Mouse (Mus musculus) thymus, postnatal 0 days (tissue): ENCODE measurements around the gene Rps6ka2. TPM values are rescaled to one million over a fixed set of nuclear protein-coding genes. Genes with fewer than 3 reads are reported as not detected.
"Not testable (repeated sequence)": the region's sequence is repeated elsewhere in the genome, so short reads cannot be mapped to it uniquely, and the experiment has no call there.

Source experiments
- DNase-seq: peaks from one replicate; pipeline ENCODE4 v3.0.0-alpha.2; 2015; ENCODE audit warnings: low spot score
- polyA plus RNA-seq: library from polyadenylated mRNA; unstranded; fragments of >200 nt; fragmentation: Nextera tagmentation; extraction: Ambion mirVana; gene quantifications from 2 replicates; pipeline ENCODE4 v1.2.1, GENCODE M21; 2015

Rps6ka2 gene
- polyA plus RNA-seq: 1.5 and 2.1 TPM in 2 replicates

DNA sequence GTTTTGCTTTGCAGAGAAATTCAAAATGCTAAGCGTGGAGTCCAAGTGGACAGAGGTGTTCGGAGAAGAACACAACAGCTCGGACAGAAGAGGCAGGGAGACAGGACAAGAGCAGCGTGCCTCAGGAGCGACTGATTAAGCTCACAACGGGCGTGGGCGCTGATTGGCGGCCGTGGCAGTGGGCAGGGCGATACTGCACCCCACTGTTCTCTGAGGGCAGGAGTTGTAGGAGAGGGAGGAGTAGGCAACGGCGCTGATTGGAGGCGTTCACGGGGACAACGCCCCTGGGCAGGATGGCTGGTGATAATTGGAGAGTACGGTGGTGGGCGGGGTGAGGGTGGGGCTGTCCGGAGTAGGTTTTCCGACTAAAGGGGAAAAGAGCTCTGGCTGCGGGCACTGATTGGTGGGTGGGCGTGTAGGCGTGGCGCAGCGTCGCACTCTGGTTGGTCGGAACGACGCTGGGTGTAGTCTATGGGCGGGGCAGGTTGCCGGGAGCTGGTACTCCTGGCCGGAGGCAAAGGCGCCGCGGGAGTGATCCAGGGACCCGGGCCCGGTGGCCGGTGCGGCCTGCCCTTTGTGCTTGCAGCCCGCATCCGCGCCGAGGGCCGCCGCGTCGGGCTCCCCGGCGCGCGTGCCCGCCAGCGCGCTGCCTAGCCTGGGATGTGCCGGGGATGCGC is at the start of gene Rps6ka2:
Gene Rps6ka2, plus strand, starts transcription at position 489 of the 677 bp plus-strand sequence.
- DNase-seq: peak; percentile 97

DNA sequence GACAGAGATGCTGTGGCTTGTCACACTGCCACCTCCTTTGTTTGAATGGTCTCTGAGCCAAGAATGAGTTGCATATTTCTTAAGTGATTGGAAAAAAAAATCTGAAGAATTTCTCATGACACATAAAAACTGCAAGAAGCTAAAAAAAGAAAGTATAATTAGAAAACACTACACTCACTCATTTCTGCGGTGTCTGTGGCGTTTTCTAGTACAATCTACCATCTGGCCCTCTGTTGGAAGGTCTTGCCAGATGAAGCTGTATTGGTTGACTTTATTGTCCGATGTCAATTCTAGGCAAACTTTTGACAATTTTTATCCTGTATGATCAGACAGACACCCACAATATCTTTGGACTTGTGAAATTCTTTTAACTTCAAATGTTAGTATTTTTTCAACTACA is 49.1 kb upstream of the Rps6ka2 start:
- not testable (repeated sequence) for DNase-seq

GRCm38 (mm10) chr17:7122554-7122953 is 47.4 kb upstream of the Rps6ka2 start:
- DNase-seq: not testable (repeated sequence)

- not testable (repeated sequence) for DNase-seq
Observed at GRCm38 (mm10) chr17:7126475-7126874, 43.4 kb upstream of the Rps6ka2 start.

GRCm38 (mm10) chr17:7134002-7134401 is 35.9 kb upstream of the Rps6ka2 start:
- not testable (repeated sequence) for DNase-seq

GRCm38 (mm10) chr17:7135277-7135676 is 34.6 kb upstream of the Rps6ka2 start:
- not testable (repeated sequence) for DNase-seq

DNA sequence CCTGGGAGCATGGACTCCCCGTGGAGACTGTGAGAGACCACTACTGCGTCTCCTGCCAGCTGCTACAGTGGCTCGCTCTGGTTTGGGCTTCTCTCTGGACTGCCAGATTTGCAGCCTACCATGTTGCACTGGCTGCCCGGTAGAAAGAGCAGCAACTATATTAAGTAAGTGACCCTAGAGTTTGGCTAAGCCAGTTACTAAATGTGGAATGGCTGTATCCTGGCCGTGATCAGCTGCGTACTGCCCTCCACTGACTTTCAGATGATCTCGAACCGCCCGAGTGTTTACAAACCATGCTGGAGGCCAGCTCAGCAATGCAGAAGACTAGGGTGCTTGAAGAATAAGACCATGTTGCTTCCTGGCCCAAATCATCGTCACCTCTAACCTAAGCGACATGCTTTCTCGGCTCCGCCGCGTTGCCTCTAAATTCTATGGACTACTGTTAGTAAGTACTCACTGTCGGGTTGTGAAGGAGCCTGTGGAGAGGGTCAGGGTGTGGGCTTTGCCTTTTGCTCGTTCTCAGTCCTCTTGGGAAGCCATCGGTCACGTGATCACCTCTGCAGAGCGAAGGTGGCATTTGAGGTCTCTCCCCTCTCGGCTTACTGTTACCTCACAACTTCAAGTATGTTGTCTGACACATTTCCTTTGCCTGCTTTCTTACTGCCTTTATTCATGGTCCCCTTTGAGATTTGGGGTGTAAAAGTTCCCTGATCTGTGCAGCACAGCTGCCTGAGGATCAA is 31.6 kb upstream of the Rps6ka2 start:
- DNase-seq: no peak

GRCm38 (mm10) chr17:7140399-7141174 is 29.3 kb upstream of the Rps6ka2 start:
- no peak for DNase-seq

DNA sequence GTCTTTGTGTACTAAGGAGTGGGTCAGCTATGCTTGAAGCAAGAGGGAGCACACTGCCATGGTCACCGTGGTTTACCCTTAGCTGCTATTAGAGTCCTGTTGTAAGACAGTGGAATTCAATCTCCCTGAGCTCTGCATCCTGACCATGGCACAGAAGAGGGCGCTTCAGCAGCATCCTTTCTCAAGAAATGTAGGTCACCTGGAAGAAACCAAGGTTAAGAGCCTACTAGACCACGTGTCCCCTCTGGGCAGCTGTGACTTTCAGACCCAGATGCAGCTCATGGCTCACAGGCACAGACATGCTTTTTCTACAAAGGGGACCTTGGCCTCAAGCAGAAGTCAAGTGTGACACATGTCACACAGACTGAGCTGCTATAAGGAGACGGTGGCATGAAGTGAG is 27.5 kb upstream of the Rps6ka2 start:
- DNase-seq: peak; percentile 56

DNA sequence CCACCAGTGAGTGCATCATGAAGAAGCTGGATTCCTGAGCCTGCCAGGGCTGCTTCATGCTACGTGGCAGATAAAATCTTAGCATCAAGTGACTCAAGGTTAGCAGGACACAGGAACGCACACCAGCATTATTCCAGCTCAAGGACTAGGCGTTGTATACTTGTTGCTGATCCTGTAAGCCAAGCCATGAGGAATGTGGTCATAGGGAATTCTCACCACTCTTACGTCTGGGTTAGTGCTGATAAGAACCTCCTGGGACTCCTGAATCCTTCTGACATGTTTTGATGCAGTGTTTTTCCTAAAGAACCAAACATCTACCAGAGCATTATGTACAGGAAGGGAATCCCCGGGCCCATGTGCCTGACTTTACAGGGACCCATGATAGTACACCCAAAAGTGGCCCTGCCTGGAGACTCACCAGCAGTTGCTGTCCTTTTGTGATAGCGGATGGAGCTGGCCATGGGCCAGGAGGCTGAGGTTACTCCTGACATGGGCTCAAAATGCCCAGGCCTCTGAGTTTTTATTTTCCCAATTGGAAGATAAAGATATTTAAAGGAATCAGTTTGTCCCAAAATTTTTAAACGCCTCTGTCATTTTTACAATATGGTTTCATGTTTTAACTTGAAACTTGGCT is 25.9 kb upstream of the Rps6ka2 start:
- no peak for DNase-seq

DNA sequence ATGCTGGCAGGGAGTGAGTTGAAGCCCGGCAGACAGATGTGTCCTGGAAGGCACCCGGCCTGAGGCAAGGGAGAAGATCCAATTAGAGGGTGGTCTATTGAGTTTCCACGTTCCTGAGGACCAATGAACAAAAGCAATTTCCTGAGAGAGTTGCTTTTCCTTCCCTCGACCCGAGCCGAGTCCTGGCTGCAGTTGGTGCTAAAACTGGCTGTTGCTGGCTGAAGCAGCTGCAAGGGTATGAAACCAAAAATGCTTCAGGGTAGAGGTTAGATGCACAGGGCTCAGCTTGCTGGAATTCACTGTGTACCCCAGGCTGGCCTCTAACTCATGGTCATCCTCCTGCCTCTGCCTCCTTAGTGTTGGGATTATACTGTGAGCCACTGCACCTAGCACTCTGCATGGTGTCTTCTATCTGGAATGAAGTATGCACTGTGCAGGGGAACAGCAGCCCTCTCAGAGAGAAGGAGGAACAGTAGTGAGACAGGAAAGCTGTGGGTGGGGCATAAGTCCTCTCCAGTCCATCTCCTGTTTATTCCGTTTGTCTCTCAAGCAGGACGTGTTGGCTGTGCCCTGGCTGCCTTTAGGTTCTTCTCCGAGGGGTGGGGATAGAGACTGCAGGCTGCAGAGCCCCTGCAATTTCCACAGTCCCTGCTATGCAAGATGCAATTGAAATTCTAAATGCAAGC is 24.4 kb upstream of the Rps6ka2 start:
- no peak for DNase-seq

GRCm38 (mm10) chr17:7146479-7146878 is 23.4 kb upstream of the Rps6ka2 start:
- DNase-seq: no peak

DNA sequence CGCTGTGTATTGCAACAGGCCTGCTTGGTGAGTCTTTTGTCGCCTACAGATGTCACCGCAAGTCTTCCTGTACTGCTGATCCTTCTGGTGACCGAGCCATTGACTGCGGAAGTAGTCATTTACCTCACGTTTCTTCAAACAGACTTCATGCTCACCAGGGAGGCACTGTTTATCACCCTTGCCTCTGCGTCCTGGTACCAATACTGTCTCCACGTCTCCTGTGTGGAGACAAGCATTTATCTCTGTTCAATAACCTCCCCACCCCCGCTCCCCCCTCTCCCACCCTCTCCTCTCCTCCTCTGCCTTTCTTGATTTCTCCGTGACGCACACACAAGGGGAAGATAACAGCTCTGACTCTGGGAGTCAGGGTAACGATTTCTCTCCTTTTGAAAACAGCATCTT is 22.0 kb upstream of the Rps6ka2 start:
- peak; percentile 54 for DNase-seq

DNA sequence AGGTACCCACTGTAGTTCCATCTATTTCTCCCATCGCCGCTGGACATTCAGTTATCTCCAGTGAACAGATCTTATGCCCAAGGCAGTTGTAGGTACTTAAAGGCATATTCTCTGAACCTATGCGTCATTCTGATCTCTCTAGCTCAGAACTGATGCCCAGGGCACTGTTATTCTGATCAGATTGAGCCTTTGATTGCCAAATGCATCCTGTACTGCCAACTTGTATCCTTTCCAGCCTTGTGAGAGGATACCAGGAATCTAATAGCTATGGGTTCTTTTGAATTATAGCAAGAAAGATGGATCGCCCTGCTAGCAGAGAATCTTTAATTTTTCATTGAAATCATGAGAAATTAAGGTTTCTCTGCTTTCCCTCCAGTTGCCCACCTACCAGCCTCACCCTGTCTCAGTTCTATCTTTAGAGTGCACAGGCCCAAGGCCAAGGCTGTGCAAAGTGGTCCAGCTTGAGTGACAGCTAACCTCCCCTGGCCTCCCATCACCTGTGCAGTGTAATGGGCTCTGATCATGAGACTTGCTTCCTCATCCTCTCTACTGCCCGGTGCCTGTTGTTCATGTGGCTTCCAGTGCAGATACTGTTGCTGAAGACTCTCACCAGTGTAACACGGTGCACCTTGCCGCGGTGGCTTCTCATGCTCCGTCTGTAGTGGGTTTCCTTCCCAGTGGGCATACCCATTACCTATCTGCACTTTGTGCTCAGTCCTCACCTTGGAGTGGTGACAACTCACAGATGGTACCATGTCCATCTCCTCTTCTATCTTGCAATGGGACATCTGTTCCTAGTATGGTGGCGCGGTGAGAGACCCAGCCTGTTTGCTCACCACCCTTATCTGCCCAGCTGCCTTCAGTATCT is 20.4 kb upstream of the Rps6ka2 start:
- no peak for DNase-seq

- no peak for DNase-seq
Observed at GRCm38 (mm10) chr17:7151446-7152100, 18.3 kb upstream of the Rps6ka2 start.

DNA sequence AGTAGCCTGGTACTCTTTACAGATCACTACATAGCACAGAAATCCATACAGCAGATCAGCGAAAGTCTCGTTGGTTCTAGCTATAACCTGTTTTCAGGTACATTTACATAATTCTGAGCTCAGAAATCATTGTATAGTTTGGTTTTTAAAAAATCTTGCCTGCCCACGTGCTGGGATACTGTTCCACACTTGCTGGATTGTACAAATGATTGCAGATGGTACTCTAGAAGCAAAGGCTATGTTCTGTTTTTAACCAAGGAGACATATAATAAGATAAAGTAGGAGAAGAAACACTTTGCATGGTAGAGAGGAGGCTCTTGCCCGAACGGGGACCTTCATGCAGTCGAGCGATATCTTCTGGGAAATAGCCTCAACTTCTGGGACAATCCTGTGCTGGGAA is 17.3 kb upstream of the Rps6ka2 start:
- DNase-seq: no peak

DNA sequence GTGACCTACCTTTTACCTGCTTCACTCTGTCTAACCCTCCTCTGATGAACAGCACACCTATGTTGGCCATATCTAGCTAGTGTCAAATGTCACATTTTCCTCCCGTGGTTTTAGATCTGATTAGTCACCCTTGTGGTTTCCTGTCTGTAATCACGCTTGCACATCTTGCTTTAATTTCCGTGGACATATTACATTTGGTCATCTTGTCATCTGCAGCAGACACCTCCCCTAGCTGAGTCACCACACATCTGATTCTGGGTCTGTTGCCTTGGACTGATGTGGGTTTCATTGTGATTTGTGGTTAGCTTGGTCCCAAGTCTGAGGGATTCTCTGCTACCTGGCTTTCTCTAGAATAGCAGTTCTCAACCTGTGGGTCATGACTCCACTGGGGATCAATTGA is 6.0 kb upstream of the Rps6ka2 start:
- DNase-seq: no peak

DNA sequence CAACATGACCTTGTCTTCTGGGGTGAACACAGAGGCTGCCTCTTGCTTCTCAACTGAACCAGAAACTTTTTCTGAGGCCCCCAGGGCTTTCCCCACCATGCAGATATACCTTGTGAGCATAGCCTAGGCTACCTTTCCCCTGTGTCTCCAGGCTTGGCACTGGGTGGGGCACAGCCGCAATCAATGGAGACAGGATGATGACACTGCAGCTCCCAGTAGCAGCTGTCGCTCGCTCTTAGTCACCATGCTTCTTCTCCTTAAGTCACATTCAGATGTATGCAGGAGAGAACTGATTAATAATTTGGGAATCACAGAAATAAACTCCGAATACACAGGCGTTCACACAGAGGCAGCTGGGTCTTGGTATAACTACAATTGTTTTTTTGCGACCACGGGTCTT is 4.4 kb upstream of the Rps6ka2 start:
- no peak for DNase-seq

GRCm38 (mm10) chr17:7168961-7169626 is 821 bp upstream of the Rps6ka2 start:
- DNase-seq: no peak
